Mouse (Mus musculus): ENCODE measurements around the gene Olfr186.
"Not testable (repeated sequence)": the region's sequence is repeated elsewhere in the genome, so short reads cannot be mapped to it uniquely, and the experiment has no call there.

Olfr186 gene

DNA sequence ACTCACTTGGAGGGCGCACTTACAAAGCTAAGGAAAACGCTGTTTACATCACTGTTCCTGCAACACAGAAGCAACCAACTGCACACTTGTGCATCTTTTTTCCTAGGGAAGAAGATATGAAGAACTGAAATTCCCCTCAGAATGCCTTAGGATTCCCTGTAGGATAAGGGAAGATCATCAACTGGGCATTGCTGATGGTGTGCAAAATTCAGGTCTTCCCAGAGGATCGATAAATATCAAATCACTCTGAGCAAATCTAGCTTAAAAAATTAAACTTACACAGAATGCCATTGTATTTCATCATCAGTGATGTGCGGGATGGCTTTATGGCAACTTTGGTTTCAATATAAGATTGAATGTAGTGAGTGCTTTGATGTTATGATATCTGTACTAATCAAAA is at the start of gene Olfr186:
Gene Olfr186, minus strand, starts transcription at position 101 of the 400 bp plus-strand sequence.
- DNase-seq (ENCODE audit: low read depth, low spot score) = no peak

DNA sequence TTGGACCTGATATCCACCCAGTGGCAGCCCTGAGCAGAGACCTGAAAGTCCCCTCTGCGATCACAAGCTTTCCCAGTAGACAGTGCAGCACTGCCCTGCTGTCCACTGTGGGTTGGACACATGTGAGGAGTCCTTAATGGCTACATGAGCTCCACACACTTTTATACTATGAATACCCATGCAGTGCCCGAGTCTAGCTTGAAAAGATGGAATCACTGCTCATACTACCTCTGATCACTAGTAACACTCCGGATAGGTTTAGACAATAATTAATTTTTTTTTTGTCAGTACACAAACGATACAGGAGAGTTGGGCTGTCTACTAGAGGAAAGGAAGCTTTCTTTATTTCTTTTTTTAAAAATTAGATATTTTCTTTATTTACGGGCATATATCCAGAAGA is 47.8 kb upstream of the Olfr186 start, which contains the start of gene Olfr190:
Gene Olfr190, minus strand, starts transcription at position 101 of the 400 bp plus-strand sequence.
- DNase-seq (ENCODE audit: low read depth, low spot score) = no peak

DNA sequence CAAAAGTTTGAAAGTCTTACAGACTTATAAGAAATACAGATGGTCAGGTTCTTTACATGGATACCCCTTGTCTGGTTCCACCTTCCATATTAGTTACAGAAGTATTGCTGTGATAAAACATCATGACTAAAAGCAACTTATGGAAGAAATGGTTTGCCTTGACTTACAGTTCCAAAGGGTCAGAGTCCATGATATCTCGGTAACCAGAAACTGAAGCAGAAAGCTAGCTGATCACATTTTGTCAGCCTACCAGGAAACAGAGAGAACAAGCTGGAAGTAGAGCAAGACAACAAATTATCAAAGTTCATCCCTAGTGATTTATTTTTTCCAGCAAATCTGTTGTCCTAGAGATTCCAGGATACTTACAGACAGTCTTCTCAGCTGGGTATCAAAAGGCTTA is 43.4 kb upstream of the Olfr186 start:
- DNase-seq (ENCODE audit: low read depth, low spot score) = no peak

DNA sequence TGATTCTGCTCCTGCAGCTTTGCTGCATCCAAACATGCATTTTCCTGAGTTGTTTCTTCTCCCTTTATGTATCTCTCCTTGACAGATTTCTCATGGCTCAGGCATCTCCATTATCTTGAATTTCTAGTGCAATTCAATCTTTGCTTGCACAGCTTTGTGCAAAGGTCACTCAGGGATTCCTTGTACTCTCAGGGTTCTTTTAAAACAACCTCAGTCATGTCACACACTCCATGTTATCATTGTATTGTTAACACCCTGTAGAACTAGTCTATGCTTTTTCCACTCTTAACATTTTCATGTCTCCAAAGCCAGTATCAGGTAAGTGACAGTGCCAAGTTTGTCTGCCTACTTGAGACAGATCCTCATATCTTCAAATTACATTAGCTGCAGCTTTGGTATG is 41.7 kb upstream of the Olfr186 start:
- DNase-seq (ENCODE audit: low read depth, low spot score) = no peak

DNA sequence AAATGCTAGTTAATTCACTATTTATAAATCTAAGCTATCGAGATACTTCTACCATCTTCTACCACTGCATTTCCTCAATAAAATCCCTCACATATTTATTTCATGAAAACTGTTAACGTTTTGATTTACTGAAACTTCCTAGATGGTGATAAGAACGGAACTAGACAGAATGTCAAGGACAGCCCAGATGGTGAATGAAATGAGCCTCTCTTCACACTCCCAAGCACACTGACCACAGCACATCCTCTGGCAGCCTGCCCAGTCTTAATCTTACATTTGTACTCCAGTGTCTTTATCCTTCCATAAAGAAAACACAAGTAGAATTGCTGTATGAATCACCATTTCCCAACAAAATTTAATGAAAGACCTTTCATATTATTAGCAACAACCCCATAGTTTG is 32.3 kb upstream of the Olfr186 start:
- DNase-seq (ENCODE audit: low read depth, low spot score) = not testable (repeated sequence)

DNA sequence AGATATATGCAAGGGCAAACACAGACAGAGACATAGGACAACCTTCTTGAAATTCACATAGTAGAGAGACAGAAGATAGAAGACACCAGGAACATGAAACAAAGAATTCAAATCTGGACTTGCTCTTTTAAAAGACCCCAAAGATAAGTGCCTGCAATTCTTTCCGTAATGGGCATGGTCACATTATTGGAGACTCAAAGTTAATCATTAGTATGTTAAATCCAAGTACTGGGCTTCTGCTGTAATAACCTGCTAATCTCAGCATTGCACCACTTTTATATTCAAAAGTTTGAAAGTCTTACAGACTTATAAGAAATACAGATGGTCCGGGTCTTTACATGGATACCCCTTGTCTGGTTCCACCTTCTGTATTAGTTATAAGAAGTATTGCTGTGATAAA is 19.2 kb upstream of the Olfr186 start:
- not testable (repeated sequence) for DNase-seq (ENCODE audit: low read depth, low spot score)

DNA sequence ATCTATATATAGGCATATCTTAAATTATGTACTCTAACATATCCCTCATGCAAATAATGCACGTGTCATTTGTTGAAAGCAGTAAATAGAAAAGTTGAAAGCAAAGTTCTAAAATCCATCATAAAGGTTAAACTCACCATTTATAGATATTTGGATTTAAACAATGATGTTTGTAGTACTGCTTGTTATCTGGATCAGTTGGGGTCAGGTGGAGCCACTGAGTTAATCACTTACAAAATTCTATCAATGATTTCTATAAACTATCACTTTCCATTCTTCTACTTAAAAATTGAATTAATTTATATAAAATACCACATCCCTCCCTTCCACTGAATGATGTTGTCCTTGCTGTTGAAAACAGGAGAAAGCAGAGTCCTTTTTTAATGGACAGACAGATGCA is 18.8 kb upstream of the Olfr186 start:
- no peak for DNase-seq (ENCODE audit: low read depth, low spot score)

DNA sequence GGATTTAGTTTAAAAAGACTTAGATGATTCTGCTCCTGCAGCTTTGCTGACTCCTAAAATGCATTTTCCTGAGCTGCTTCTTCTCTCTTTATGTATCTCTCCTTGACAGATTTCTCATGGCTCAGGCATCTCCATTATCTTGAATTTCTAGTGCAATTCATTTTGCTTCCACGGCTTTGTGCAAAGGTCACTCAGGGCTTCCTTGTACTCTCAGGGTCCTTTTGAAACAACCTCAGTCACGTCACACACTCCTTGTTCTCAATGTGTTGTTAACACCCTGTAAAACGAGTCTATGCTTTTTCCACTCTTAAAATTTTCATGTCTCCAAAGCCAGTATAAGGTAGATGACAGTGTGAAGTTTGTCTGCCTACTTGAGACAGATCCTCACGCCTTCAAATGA is 17.5 kb upstream of the Olfr186 start:
- DNase-seq (ENCODE audit: low read depth, low spot score) = no peak

DNA sequence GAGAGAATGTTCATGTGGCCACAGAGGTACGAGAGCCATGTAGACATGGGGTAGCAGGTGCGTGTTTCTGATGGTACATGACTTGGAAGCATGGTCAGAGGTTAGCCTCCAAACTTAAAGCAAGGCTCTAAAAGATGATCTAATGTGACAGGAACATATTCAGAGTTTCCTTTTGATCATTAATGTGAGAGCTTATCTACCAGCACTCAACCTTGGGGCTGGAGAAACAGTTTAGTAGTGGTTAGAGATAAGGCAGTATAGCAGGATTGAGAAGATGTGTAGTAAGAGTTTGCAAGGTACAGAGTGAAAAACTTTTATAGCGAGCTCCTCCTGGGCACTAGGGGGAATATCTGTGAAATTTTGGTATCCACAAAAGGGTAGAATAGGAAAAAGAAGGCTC is 15.7 kb upstream of the Olfr186 start:
- no peak for DNase-seq (ENCODE audit: low read depth, low spot score)

DNA sequence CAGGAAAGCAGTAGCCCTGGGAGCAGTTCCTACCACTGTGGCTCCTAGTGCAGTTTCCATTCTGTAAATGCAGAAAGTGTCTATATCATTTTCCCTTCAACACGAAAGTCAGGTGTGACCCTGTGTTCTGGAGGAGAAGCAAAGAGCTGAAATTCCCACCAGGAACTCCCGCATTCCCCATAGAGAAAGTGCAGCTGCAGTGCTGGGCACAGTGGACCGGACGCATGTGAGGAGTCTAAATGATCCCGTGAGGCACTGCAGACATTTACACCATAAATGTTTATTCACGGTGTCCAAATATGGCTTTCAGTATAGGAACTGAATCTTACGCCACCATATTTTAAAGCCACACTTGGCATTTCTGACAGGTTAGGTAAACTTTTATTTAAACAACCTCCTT is 9.6 kb upstream of the Olfr186 start, which contains the start of gene Olfr187:
Gene Olfr187, minus strand, starts transcription at position 58 of the 400 bp plus-strand sequence.
- no peak for DNase-seq (ENCODE audit: low read depth, low spot score)

DNA sequence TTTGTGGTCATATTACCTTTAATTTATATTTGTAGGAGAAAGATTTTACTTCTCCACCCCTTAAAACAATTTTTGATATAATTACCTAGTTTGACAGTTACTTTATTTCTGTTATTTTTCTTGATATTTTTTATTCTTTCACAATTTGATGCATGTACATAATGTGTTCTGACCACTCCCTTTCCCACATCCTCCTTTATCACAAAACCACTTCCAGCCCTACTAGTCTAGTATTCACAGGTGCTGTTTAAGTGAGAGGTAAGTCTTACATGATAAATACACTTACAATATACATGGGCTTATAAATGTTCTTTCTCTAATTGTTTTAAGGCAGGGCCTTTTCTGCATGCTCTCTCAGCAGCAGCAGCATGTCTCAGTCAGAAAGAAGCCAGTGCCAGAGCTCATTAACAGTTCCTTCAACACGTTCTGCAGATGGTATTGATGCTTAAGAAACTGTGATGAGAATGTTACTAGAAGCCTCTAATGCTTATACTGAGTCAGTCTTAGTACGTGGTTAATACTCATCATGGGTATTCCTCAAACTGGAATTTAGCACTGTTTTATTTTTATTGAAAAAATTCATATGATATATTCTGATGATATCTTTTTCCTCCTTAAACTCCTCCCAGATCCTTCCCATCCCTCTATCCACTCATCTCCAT is 16.6 kb downstream of the Olfr186 start:
- DNase-seq (ENCODE audit: low read depth, low spot score) = no peak

DNA sequence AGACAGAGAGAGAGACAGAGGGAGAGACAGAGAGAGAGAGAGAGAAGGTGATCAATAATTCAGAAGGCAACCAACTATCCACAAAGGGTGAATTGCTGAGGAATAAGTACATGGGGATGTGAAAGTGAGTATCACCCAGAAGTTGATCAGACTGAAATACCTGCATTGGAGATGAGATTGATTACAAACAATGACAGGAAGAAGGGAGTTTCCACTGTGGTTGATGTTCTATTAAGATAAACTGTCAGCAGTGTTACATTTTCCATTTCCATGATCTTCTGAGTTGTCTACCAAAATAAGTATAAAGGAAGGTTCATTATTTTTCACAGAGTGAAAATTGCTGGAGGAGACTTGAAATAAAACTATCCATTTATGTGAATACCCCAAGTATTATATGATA is 22.9 kb downstream of the Olfr186 start:
- DNase-seq (ENCODE audit: low read depth, low spot score) = no peak

DNA sequence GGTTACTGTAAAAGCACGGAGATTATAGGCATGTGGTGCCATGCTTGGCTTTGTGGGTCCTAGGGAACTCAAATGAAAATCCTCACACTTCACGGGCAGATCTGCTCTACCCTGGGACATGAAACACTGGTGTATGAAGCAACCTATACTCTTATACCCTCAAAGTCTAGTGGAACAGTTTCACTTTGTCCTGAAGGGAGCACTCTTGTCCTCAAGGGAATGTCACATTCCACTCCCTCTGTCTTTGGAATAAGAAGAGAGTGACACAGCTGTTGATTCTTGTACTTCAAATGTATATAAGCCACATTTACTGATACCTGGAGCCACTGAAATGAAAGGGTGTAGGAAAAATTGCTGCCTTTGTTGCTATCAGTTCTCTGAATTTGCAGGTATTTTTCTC is 35.0 kb downstream of the Olfr186 start, which contains the start of gene Olfr183:
Gene Olfr183, plus strand, starts transcription at position 301 of the 400 bp plus-strand sequence.
- no peak for DNase-seq (ENCODE audit: low read depth, low spot score)

All from telencephalon, adult 2 months (tissue).